Mouse (Mus musculus) forebrain, embryonic 14.5 days (tissue): Measurements from ENCODE around the gene Trip12. TPM values are rescaled to one million over a fixed set of nuclear protein-coding genes. Genes with fewer than 3 reads are reported as not detected.

Experiments used
- ATAC-seq: fragments of 200-750 bp; cut with Nextera tagmentation; 2 replicates; pipeline ENCODE4 v1.8.0; 2017; ENCODE audit warnings: mild to moderate bottlenecking, moderate library complexity
- DNase-seq: peaks from one replicate; pipeline ENCODE4 v3.0.0-alpha.2; 2015; ENCODE audit warnings: low spot score
- H3K27ac ChIP-seq: fragments of 300-500 bp; sonication (generic); 2 replicates; pipeline ENCODE4 v1.5.1; 2014; ENCODE audit warnings: low read depth, mild to moderate bottlenecking, control low read depth, low read length, moderate library complexity
- H3K27me3 ChIP-seq: fragments of 300-500 bp; sonication (generic); replicated peaks from 2 replicates; pipeline ENCODE4 v1.6.1; 2014; ENCODE audit warnings: low read length, control low read depth, mixed read lengths; ENCODE audit not compliant: control insufficient read depth, insufficient read depth
- H3K36me3 ChIP-seq: fragments of 300-500 bp; sonication (generic); 2 replicates; pipeline ENCODE4 v1.6.1; 2014; ENCODE audit warnings: low read length, control low read depth; ENCODE audit not compliant: control insufficient read depth, insufficient read depth
- H3K4me1 ChIP-seq: fragments of 300-500 bp; sonication (generic); 2 replicates; pipeline ENCODE4 v1.6.1; 2014; ENCODE audit warnings: antibody characterized with exemption, low read length, control low read depth; ENCODE audit not compliant: control insufficient read depth, insufficient read depth
- H3K4me2 ChIP-seq: fragments of 300-500 bp; sonication (generic); 2 replicates; pipeline ENCODE4 v1.6.1; 2014; ENCODE audit warnings: mild to moderate bottlenecking, control low read depth, low read length
- H3K4me3 ChIP-seq: fragments of 300-500 bp; sonication (generic); 2 replicates; pipeline ENCODE4 v1.5.1; 2014; ENCODE audit warnings: low read depth, low read length, control low read depth
- H3K9ac ChIP-seq: fragments of 300-500 bp; sonication (generic); 2 replicates; pipeline ENCODE4 v1.6.1; 2014; ENCODE audit warnings: mild to moderate bottlenecking, low read length, control low read depth, moderate library complexity
- H3K9me3 ChIP-seq: fragments of 300-500 bp; sonication (generic); replicated peaks from 2 replicates; pipeline ENCODE4 v1.6.1; 2016; ENCODE audit warnings: low read length, control low read depth, mixed read lengths; ENCODE audit not compliant: control insufficient read depth
- WGBS: fragments of 180-500 bp; shearing (Covaris S2); extraction: QIAGEN DNeasy Blood & Tissue Kit; methylation state at CpG from one replicate; pipeline ENCODE4 v1.1.7; 2014; 5-methylcytosine and 5-hydroxymethylcytosine counted together
- microRNA-seq: library from miRNA; unstranded; fragments of <30 nt; microRNA quantifications from one replicate; pipeline ENCODE4, GENCODE M21; 2016
- polyA plus RNA-seq: library from polyadenylated mRNA; unstranded; fragments of >200 nt; fragmentation: Nextera tagmentation; extraction: Ambion mirVana; gene quantifications from 2 replicates; pipeline ENCODE4 v1.2.1, GENCODE M21; 2014

Gene Trip12
- polyA plus RNA-seq, 1 experiment from 2014 or later = 50.8 TPM

- no peak for DNase-seq
- no peaks in the 10 kb centered on the region for H3K9me3 ChIP-seq
- WGBS = 53% methylated on average over 4 of the region's 4 CpGs
- H3K4me1 ChIP-seq = no peaks in the 10 kb centered on the region
- H3K4me3 ChIP-seq = no peak overlapping the region
- no peak for ATAC-seq
- no peaks in the 10 kb centered on the region for H3K36me3 ChIP-seq
- H3K4me2 ChIP-seq = no peak overlapping the region
- H3K27ac ChIP-seq = no peak overlapping the region
- H3K27me3 ChIP-seq = no peaks in the 10 kb centered on the region
- H3K9ac ChIP-seq = no peak overlapping the region
Measured at GRCm38 (mm10) chr1:84677910-84678309, 162.4 kb downstream of the Trip12 start.

Small RNA genes within 50 kb of the gene (microRNA-seq; reads per million reads assigned to microRNA genes)
- gene Mir5126 = 1.1 reads per million

Other genes with a start within 250 kb of the Trip12 start
- 103 and 144 TPM in 2 replicates for gene Dner, start 144.3 kb downstream of the Trip12 start, polyA plus RNA-seq
- gene Fbxo36, start 675 bp downstream of the Trip12 start, polyA plus RNA-seq = 6.3 and 7.5 TPM in 2 replicates
- gene Slc16a14, start 94.6 kb upstream of the Trip12 start, polyA plus RNA-seq = 9.1 and 9.9 TPM in 2 replicates